Mouse (Mus musculus) hindlimb bud, embryonic 11.5 days (tissue): ENCODE data around the gene Polq.
"Not testable (repeated sequence)": the region's sequence is repeated elsewhere in the genome, so short reads cannot be mapped to it uniquely, and the experiment has no call there.

Experiments used
- DNase-seq: peaks from one replicate; pipeline ENCODE4 v3.0.0-alpha.2; 2012; ENCODE audit warnings: low read depth, low spot score; ENCODE audit errors: extremely low spot score

Polq gene

GRCm38 (mm10) chr16:37094169-37094833 is 82.7 kb downstream of the Polq start:
- no peak for DNase-seq

GRCm38 (mm10) chr16:37108763-37109162 is 97.2 kb downstream of the Polq start:
- no peak for DNase-seq

GRCm38 (mm10) chr16:37109285-37109684 is 97.7 kb downstream of the Polq start:
- DNase-seq = peak; percentile 44

- not testable (repeated sequence) for DNase-seq
Measured at GRCm38 (mm10) chr16:37125190-37125589, 113.6 kb downstream of the Polq start.
